Mouse (Mus musculus) liver, postnatal 0 days (tissue): Measurements from ENCODE around the gene Vamp4.

Experiments used
- CTCF ChIP-seq: sonication (generic); IDR thresholded peaks from 2 replicates; pipeline ENCODE4 v1.5.1; 2016; ENCODE audit warnings: antibody characterized with exemption, low read depth
- EP300 ChIP-seq: IDR thresholded peaks from 2 replicates; pipeline ENCODE4 v1.6.1; 2016; ENCODE audit warnings: antibody characterized with exemption, low read depth, mild to moderate bottlenecking

DNA sequence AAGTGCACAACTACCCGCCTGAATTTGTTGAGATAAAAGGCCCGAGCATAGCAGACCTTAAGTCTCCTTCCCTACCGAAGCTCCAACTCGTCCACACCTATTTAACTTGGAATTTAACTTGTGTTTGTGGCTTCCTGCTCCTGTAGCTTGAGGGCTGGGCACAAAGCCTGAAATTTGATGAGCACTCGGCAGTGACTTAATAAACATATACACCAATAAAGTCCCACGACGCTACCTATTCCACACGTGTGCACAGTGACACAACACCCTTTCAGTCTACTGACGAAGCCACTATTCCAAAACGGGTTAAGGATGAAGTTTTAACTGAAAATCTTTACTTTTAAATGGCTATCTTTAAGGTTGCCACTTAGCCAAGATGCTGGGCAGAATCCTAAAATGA, 22.7 kb upstream of the Vamp4 start:
- TF ChIP-seq CTCF = no peak
- no peak for TF ChIP-seq EP300
